Mouse (Mus musculus): ENCODE measurements around the gene Tmem220. TPM values are rescaled to one million over a fixed set of nuclear protein-coding genes. Genes with fewer than 3 reads are reported as not detected.

Tmem220 gene
- polyA plus RNA-seq, 1 experiment from 2014 or later = 2.0 TPM

DNA sequence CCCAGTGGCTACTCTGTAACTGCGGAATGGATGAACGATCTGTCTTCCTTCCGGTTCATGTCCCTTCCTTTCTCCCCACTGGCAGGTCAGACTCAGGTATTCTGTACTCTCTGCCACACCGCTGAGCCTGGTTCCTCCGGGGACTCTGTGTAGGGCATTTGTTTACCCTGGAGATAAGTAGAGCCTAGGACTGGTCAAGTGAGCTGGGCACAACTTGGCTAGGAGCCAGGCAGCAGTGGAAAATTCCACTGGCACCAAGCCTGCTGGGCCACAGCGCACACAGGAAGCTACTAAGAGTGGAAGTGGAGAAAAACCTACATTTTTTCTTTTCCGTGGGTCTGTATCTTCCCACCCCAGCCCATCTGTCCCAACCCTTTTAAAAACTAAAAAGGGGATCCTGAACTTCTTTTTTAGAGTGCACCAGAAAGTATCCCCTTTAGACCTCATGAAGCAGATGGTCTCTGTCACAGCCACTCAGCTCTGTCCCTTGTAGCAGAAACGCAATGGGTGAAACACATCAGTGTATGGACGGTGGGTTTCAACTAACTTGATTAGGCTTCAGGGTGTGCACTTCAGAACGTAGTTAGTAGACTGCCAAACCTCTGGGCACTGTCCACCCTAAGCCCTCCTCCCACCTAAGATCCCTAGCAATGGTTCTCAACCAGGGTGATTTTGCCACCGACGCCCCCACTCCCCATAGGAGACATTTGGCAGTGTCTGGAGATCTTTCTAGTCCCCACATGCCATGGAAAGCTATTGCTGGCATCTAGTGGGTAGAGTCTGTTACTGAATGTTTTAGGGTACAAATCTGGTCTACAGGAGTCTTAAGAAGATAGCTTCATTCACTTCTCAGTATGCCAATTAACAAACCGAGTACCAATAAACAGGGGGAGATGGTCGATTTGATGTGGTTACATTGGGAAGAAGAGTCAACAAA, 26.2 kb upstream of the Tmem220 start:
- 87% methylated on average over 14 of the region's 14 CpGs for WGBS
- H3K4me3 ChIP-seq = no peak overlapping the region
- H3K27me3 ChIP-seq (ENCODE audit: low read depth, poor library complexity, severe bottlenecking) = no peaks in the 10 kb centered on the region
- no peaks in the 10 kb centered on the region for H3K36me3 ChIP-seq
- H3K27ac ChIP-seq = no peak overlapping the region
- no peaks in the 10 kb centered on the region for H3K9me3 ChIP-seq (replicated peaks)
- H3K4me1 ChIP-seq = peaks cover 5% of the 10 kb centered on the region; the same call in 1 of the 2 replicates
- no peak for DNase-seq (ENCODE audit: low spot score)

DNA sequence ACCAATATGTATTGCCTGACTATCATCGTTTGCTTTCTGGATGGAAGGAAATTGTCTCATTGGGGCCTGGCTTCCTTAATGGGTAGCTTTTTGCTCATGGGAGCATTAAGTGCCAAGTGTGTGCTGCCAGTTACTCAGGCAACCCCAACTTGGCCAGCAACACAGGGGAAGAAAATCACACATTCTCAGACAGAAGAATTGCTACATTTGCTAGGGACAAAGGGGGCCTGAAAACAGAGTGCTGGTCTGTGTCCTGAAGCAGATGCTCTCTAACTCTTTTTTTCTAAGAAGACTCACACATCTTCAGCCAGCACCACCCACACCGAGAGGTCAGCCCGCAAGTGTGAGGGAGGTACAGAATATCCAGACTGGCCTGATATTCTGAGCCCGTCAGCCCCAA, 24.3 kb upstream of the Tmem220 start:
- H3K27ac ChIP-seq = no peak overlapping the region
- 91% methylated on average over 4 of the region's 4 CpGs for WGBS
- DNase-seq (ENCODE audit: low spot score) = no peak

DNA sequence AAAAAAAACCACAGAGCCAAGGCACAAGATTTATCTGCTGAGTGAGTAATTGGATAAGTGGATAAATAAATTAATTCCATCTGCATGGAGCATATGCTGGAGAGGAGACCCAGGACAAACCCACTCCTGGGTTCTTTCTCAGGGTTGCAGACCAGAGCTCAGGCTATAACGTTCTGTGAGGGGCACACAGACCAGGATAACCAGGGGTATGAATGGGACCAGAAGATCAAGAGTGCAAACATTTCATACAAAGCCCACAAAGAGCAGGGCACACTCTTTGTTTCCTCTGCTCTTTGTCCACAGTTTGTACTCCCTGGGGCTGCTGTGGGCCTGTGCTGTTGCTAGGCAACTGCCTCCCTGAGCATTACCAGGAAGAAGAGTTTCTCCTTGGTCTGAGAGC, 23.2 kb upstream of the Tmem220 start:
- no peak for DNase-seq (ENCODE audit: low spot score)
- 42% methylated on average over 1 of the region's 1 CpGs for WGBS
- no peak overlapping the region for H3K4me3 ChIP-seq
- H3K36me3 ChIP-seq = no peaks in the 10 kb centered on the region
- H3K27me3 ChIP-seq (ENCODE audit: low read depth, poor library complexity, severe bottlenecking) = no peaks in the 10 kb centered on the region
- peak overlapping the region; percentile 17; the same call in 1 of the 2 replicates for H3K27ac ChIP-seq
- H3K9me3 ChIP-seq (replicated peaks) = no peaks in the 10 kb centered on the region
- H3K4me1 ChIP-seq = peaks cover 5% of the 10 kb centered on the region; the same call in 1 of the 2 replicates

More for the DNA sequence above, 24.3 kb upstream of the Tmem220 start:
- Histone ChIP-seq H3K36me3 (no peaks in the 10 kb centered on the region), H3K4me3 (no peak overlapping the region), H3K27me3 (ENCODE audit: low read depth, poor library complexity, severe bottlenecking) (no peaks in the 10 kb centered on the region), H3K4me1 (peaks cover 5% of the 10 kb centered on the region; the same call in 1 of the 2 replicates), H3K9me3 (replicated peaks) (no peaks in the 10 kb centered on the region)

DNA sequence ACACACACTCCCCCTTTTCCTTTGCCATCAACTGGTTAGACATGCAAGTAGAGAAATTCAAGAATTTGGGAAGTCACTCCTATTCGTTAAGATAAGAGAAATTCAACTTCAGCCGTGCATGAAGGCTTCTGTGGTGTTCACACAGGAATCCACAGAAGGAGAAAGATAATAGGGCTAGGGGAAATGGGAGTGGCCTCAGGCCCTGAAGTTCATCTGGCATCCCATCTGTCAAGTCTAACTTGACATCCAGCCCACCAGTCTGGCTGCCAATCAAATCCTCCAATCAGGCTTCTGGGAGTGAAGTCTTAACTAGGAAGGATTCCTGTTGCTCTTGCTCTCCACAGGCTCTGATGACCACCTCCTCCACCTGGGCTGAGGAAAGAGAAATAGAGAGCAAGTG, 22.0 kb upstream of the Tmem220 start:
- H3K9me3 ChIP-seq (replicated peaks) = no peaks in the 10 kb centered on the region
- WGBS = 79% methylated on average over 2 of the region's 2 CpGs

DNA sequence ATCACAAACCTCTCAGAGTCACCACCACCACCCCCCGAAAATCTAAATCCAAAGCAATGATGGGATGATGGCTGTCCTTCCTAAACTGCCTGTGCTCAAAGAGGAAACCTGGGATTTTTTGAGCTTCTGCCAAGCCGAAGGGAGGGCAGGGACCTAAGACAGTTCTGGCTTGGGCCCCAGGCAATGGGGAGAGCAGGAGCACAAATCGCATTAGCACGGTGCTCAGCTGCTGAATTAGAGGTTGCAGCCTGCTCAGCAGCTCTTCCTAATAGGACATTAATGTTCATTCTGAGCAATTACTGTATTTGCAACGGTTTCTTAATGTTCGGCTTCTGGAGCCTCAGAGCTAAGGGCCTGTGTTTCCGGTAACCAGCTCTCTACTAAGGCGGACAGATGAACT, 17.0 kb upstream of the Tmem220 start:
- DNase-seq (ENCODE audit: low spot score) = no peak
- no peak overlapping the region for H3K27ac ChIP-seq
- H3K4me1 ChIP-seq = peaks cover 15% of the 10 kb centered on the region
- no peaks in the 10 kb centered on the region for H3K9me3 ChIP-seq (replicated peaks)
- no peak overlapping the region for H3K4me3 ChIP-seq
- no peaks in the 10 kb centered on the region for H3K36me3 ChIP-seq
- H3K27me3 ChIP-seq (ENCODE audit: low read depth, poor library complexity, severe bottlenecking) = no peaks in the 10 kb centered on the region
- 88% methylated on average over 8 of the region's 8 CpGs for WGBS

More for the DNA sequence above, 22.0 kb upstream of the Tmem220 start:
- Histone ChIP-seq H3K4me3 (no peak overlapping the region), H3K27me3 (ENCODE audit: low read depth, poor library complexity, severe bottlenecking) (no peaks in the 10 kb centered on the region), H3K36me3 (no peaks in the 10 kb centered on the region), H3K27ac (no peak overlapping the region), H3K4me1 (peaks cover 5% of the 10 kb centered on the region; the same call in 1 of the 2 replicates)
- DNase-seq (ENCODE audit: low spot score) = no peak

DNA sequence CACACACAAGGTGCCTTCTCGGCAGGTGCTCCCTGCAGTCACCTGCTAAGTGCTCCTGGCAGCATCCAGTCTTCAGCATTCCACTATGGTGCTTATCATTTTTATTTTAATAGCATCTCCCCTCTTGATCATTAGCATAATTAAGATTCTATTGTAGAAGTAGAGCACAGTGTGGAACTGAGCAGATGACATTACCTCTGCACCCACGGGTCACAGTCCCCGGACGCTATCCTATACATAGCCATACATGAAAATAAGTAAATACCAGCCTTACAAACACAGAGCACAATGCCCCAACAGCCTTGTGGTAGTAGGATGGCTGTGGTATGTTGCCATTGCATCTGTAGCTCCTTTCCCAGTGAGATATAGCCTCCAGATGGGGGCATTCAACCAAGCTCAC, 16.4 kb upstream of the Tmem220 start:
- no peak for DNase-seq (ENCODE audit: low spot score)
- Histone ChIP-seq H3K27me3 (ENCODE audit: low read depth, poor library complexity, severe bottlenecking) (no peaks in the 10 kb centered on the region), H3K4me1 (peaks cover 15% of the 10 kb centered on the region), H3K4me3 (no peak overlapping the region), H3K27ac (no peak overlapping the region), H3K36me3 (no peaks in the 10 kb centered on the region), H3K9me3 (replicated peaks) (no peaks in the 10 kb centered on the region)
- 94% methylated on average over 4 of the region's 4 CpGs for WGBS

DNA sequence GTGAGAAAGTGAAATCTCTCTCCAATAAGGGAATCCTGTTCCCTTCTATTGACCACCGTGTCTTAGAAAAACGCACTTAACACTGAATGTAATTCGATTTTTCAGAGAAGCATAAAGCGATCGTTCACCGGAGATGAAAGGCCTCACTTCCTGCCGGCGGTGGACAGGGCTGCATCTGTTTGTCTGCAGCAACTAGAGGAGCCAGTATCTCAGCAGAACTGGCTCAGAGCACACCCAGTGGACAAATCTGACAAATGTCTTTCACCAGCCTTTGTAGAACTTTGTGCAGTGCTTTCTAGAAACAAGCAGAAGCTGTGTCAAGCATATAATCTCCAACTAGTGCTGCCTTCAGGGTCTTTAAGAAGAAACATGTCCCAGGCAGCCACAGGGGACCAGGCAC, 14.5 kb upstream of the Tmem220 start:
- peak; percentile 34 for DNase-seq (ENCODE audit: low spot score)

DNA sequence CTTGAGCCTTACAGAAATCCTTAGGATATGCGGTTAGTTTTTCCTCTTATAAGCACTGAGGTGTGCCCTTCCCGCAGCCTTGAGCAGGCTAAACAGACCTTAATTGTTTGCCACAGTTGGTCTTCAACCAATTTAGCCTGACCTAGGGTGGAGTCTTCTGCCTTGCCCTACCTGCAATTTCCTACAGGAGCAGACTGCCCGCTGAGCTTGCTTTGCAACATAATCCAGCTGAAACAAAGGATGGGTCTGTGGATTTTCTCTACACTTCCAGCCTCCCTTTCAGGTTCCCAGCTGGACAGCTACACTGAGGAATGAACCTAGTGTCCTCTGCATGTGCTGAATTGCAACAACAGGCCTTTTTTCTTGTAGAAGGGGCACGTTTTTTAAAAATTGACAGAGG, 13.3 kb upstream of the Tmem220 start:
- Histone ChIP-seq H3K9me3 (replicated peaks) (no peaks in the 10 kb centered on the region), H3K27ac (no peak overlapping the region), H3K4me3 (no peak overlapping the region), H3K27me3 (ENCODE audit: low read depth, poor library complexity, severe bottlenecking) (no peaks in the 10 kb centered on the region), H3K36me3 (no peaks in the 10 kb centered on the region), H3K4me1 (peaks cover 15% of the 10 kb centered on the region)
- 42% methylated on average over 4 of the region's 4 CpGs for WGBS
- no peak for DNase-seq (ENCODE audit: low spot score)

More for the DNA sequence above, 14.5 kb upstream of the Tmem220 start:
- Histone ChIP-seq H3K4me1 (peaks cover 15% of the 10 kb centered on the region), H3K4me3 (no peak overlapping the region), H3K27me3 (ENCODE audit: low read depth, poor library complexity, severe bottlenecking) (no peaks in the 10 kb centered on the region), H3K27ac (no peak overlapping the region), H3K9me3 (replicated peaks) (no peaks in the 10 kb centered on the region), H3K36me3 (no peaks in the 10 kb centered on the region)
- WGBS = 6% methylated on average over 8 of the region's 8 CpGs

DNA sequence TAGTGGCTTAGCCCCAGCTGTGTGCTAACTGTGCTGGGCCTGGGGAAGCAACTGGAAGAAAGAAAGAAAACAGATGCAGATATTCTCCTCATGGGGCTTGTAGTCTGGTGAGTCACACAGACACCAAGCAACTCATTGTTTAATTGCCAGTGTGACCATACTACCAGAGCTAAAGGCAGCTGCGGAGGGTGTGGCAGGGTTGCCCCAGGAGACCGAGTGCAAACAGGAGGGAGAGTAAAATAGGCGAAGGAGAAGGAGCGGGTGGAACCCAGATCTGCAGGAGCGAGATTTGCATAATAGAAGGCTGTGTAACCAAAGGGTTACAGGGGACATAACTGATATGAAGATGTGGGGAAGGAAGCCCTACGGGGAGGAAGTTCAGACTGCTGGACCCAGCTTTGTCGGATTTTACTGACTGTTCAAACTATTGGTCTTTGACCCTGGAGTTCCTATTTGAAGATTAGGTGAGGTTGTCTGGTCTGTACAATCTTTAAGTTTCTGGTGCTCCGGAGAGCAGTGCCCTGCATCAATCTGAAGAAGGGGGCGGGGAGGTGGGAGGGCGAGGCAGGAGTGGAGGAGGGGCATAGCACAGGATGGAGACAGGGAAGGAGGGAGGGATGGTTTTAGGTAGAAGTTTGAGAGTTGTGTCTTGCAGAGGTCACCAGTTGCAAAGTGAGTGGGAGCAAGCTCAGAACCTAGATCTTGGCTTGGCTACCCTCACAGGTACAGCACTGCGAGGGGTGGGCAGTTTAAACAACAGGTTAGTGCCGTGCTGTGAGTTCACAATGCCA, 7.0 kb upstream of the Tmem220 start:
- no peaks in the 10 kb centered on the region for H3K36me3 ChIP-seq
- H3K9me3 ChIP-seq (replicated peaks) = no peaks in the 10 kb centered on the region
- WGBS = 12% methylated on average over 12 of the region's 12 CpGs
- H3K4me3 ChIP-seq = no peak overlapping the region
- no peak for DNase-seq (ENCODE audit: low spot score)
- H3K27me3 ChIP-seq (ENCODE audit: low read depth, poor library complexity, severe bottlenecking) = peaks cover 10% of the 10 kb centered on the region
- no peak overlapping the region for H3K27ac ChIP-seq
- peaks cover 15% of the 10 kb centered on the region; the same call in 1 of the 2 replicates for H3K4me1 ChIP-seq

DNA sequence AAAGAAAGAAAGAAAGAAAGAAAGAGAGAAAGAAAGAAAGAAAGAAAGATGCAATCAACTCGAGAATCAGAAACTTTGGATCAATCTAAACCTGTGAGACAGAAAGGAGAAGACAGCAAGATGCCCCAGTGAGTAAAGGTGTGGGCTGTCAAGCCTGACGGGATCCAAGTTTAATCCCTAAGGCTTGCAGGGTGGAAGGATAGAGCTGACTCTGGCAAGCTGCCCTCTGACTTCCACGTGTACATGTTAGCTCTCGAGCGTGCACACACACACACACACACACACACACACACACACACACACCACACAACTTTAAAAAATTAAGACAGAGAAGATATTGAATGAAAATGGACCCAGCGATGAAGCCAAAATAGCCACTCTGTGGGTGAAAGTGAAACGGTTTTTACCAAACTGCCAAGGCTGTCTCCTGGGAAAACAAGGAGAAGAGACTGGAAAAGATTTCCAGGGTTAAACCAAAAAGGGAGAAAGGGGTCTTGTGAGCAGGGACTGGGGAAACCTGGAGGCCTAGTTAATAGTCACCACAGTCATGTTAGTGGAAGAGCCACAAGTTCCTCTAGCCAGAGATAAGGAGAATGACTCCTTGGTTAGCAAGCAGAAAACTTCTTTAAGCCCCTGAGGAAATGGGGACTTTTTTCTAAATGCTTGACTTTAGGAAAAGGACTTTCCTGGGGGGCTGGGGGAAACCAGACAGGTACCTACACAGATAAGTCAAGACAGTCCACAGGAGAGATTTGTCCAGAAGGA, 5.1 kb upstream of the Tmem220 start:
- Histone ChIP-seq H3K4me3 (no peak overlapping the region), H3K4me1 (peaks cover 18% of the 10 kb centered on the region; the same call in 1 of the 2 replicates), H3K27me3 (ENCODE audit: low read depth, poor library complexity, severe bottlenecking) (peaks cover 18% of the 10 kb centered on the region), H3K9me3 (replicated peaks) (no peaks in the 10 kb centered on the region), H3K27ac (no peak overlapping the region), H3K36me3 (no peaks in the 10 kb centered on the region)
- no peak for DNase-seq (ENCODE audit: low spot score)
- WGBS = 74% methylated on average over 7 of the region's 7 CpGs

DNA sequence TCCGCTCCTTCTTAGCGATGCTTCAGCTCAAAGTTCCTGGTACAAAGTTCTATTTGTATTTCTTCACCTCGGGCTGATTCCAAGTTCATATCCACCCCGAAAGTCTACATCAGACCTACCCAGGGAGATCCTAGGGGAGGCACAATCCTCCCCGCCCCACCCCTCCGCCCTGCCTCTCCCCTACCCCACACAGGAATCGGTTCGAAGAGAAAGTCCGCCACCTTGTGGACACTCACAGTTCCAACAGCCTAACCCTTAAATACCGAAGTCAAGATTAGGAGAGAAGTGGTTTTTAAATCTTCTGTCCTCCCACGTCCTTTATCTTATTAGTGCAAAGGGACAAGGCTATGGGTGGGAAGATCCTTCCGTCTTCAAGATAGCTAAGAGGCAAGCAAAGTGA, 4.0 kb upstream of the Tmem220 start:
- H3K4me1 ChIP-seq = peaks cover 26% of the 10 kb centered on the region
- no peak overlapping the region for H3K27ac ChIP-seq
- peaks cover 18% of the 10 kb centered on the region for H3K27me3 ChIP-seq (ENCODE audit: low read depth, poor library complexity, severe bottlenecking)
- peak overlapping the region; percentile 32 for H3K4me3 ChIP-seq
- H3K36me3 ChIP-seq = no peaks in the 10 kb centered on the region
- peak; percentile 80 for DNase-seq (ENCODE audit: low spot score)
- WGBS = 6% methylated on average over 12 of the region's 12 CpGs
- H3K9me3 ChIP-seq (replicated peaks) = no peaks in the 10 kb centered on the region

DNA sequence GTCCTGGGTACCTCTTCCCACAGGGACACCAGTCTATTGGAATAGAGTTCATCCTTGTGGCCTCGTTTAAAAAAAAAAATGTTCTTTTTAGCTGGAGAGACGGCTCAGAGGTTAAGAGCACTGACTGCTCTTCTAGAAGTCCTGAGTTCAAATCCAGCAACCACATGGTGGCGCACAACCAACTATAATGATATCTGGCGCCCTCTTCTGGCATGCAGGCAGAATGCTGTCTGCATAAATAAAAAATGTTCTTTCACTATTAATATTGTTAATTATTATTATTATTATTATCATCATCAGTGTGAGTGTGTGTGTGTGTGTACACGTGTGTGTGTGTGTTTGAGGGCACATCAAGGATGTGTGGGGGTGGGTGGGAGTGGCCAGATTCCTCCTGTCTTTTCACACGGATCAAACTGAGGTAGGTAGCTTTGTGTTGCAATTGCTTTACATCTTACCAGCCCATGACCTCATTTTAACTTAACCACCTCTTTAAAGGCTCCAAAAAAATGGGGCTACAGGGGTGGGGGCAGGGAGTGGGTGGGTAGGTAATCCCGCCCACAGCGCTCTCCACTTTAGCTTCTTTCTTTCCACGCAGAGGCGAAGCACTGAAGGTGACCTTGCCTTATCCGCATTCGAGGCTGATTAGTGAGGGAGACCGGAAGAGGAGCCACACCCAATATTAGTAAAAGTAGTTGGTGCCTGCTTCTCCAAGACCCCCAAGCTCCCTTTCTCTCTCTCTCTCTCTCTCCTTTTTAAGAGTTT, 2.4 kb upstream of the Tmem220 start:
- 89% methylated on average over 13 of the region's 13 CpGs for WGBS
- DNase-seq (ENCODE audit: low spot score) = no peak
- peaks cover 18% of the 10 kb centered on the region for H3K27me3 ChIP-seq (ENCODE audit: low read depth, poor library complexity, severe bottlenecking)
- H3K27ac ChIP-seq = no peak overlapping the region
- no peak overlapping the region for H3K4me3 ChIP-seq
- no peaks in the 10 kb centered on the region for H3K36me3 ChIP-seq
- peaks cover 26% of the 10 kb centered on the region for H3K4me1 ChIP-seq
- H3K9me3 ChIP-seq (replicated peaks) = no peaks in the 10 kb centered on the region

Data from limb, embryonic 10.5 days (tissue).